Mouse (Mus musculus) right cerebral cortex, postnatal 25 days (tissue): ENCODE measurements around the gene Cblc.

ENCODE experiments used
- DNase-seq: peaks from one replicate; pipeline ENCODE4 v3.0.0; 2022

Gene Cblc

DNA sequence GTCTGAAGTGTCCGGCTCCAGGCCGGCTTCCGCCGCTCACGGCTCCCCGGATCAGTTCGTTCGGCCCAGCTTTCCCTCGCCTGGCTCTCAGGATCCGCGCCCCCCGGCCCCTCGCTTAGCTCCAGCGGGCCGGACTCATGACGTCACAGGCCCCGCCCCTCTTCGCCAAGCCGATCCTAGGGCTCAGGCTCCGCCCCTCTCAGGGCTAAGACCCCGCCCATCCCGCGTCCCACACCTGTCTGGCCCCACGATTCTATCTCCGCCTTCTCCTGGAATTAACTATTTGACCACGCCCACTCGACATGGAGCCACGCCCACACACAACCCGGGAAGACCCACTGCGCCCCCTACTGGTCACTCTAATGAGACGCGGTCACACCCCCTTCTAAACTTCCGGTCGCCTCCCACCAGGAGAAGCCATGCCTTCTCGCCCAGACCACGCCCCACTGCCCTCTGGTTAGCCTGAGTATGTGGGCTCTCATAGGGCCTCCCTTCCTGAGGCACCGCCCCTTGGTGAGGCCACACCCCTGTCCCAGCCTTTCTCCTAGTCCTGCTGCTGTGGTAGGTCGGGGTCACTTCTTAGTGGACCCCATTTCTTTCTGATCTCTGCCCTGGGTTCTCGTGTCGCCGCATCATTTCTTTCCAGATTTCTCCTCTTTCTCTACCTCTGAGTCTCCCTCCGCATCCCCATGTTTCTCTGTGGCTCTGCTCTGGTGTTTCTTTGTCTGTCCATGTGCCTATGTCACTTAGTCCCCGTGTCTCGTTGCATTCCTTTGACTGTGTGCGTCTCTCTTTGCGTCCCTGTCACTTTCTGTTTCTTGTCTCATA, 47.0 kb downstream of the Cblc start:
- peak; percentile 89 for DNase-seq

- DNase-seq: no peak
Observed at GRCm38 (mm10) chr7:19748219-19749195, 48.1 kb downstream of the Cblc start.

GRCm38 (mm10) chr7:19747420-19748218, 49.0 kb downstream of the Cblc start:
- no peak for DNase-seq

GRCm38 (mm10) chr7:19746426-19747201, 50.0 kb downstream of the Cblc start:
- no peak for DNase-seq

- DNase-seq: no peak
Observed at GRCm38 (mm10) chr7:19745971-19746370, 50.6 kb downstream of the Cblc start.

DNA sequence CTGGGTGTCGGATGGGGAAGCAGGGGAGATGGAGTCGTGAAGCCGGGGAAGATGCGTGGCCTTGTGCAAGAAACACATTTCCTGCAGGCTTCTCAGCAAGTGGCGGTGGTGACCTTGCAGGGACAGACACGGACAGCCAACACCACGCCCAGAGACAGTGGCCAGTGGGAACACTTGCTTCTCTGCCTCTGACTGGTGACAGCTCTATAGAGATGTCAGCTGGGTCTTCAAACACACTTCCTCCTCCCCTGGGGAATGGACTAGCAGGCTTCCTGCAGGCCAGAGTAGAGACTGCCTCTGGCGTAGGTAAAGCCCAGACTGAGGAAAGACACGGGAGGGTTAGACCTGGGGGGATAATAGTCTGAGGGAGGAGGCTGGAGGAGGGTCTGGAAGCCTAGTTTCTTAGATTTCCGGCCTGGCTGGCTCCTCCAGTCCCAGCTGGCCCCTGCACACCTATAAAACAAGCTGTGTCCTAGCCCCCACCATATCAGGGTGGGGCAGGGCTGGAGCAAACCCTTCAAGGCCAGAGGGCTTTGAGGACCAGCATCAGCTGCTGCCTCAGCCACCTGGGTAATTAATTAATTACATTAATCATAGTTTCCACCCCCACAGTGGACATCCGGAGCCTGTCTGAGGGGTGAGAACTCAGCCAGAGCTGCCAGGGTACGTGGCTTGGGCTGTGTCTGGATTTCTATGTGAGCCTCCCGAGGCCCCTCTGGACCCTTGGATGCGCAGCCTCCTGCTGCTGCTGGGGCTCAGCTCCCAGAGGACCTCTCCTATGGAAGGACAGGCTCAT, 51.8 kb downstream of the Cblc start:
- no peak for DNase-seq

GRCm38 (mm10) chr7:19743791-19744190, 52.8 kb downstream of the Cblc start:
- no peak for DNase-seq

GRCm38 (mm10) chr7:19742468-19742867, 54.1 kb downstream of the Cblc start:
- DNase-seq: no peak

GRCm38 (mm10) chr7:19741329-19742031, 55.1 kb downstream of the Cblc start:
- no peak for DNase-seq

GRCm38 (mm10) chr7:19740269-19740668, 56.3 kb downstream of the Cblc start:
- no peak for DNase-seq

DNA sequence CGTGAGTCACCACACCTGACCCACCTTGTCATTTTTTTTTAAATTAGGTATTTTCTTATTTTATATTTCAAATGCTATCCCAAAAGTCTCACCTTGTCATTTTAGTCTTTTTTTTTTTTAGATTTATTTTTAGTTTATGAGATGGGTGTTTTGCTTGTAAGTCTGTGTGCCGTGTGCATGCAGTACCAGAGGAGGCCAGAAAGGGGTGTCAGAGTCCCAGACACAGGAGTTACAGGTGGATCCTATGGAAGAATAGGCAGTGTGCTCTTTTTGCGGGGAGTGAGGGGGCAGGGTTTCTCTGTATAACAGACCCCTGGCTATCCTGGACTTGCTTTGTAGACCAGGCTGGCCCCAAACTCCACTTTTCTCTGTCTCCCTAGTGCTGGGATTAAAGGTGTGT, 57.8 kb downstream of the Cblc start:
- DNase-seq: no peak

DNA sequence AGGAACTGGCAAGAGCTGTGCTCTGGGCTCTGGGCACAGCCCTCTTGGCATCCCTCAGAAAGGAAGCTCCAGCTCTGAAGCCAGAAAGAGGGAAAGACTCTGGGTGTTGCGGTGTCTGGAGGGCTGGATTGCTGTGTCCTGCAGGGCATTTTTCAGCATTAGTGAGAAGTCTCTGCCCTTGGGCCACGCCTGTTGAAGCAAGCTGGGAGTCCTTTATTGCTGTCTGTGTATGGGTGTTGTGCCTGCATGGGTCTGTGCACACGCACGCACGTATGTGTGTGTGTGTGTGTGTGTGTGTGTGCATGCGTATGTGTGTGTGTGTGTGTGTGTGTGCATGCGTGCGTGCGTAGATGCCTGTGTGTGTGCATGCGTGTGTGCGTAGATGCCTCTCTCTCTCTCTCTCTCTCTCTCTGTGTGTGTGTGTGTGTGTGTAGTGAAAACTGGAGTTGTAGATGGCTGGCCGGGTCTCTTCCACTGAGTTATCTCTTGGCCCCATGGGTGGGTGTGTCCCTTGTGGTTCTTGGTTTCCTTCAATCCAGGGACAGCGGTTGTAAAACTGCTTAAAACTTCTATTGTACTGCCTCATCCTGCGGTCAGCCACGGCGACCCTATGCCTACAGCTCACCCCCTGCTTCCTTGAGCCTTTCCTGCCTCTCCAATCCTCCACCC, 60.1 kb downstream of the Cblc start:
- DNase-seq: no peak

DNA sequence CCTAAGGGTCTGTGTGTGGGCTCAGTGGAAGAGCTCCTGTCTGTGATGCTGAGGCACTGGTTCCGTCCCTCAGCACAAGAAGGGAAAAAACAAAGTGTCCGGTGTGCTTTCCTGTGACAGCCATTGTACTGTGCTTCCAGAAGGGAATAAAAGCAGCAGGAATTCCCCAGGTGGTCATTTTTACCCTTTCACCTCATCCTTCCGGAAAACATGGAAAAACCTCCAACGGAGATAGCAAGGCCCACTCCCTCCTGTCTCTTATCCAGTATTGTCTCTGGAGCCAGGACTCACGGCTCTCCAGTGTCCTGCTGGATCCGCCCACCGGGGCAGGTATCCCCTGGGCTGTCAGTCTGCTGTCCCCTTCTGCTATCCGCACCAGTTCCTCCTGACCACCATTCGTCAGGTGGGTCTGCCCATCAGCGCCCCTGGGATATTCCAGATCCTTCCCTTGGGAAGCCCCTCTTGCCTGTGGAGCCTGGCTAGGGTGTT, 62.4 kb downstream of the Cblc start:
- DNase-seq: no peak
